Mouse (Mus musculus) heart, postnatal 0 days (tissue): ENCODE data around the gene Iqcf4.
"Not testable (repeated sequence)": the region's sequence is repeated elsewhere in the genome, so short reads cannot be mapped to it uniquely, and the experiment has no call there.

Experiments used
- CTCF ChIP-seq: IDR thresholded peaks from 2 replicates; pipeline ENCODE4 v1.5.1; 2016; ENCODE audit warnings: antibody characterized with exemption, control low read depth, low read depth
- EP300 ChIP-seq: IDR thresholded peaks from 2 replicates; pipeline ENCODE4 v1.6.1; 2016; ENCODE audit warnings: antibody characterized with exemption, low read depth

- TF ChIP-seq CTCF, EP300: not testable (repeated sequence)
These were observed 24.6 kb upstream of the Iqcf4 start for GRCm38 (mm10) chr9:106595402-106595801.
